Mouse (Mus musculus): ENCODE measurements around the gene Rhbdd1.

The Rhbdd1 gene

GRCm38 (mm10) chr1:82429061-82429460, 112.8 kb downstream of the Rhbdd1 start:
- no peak for DNase-seq (ENCODE audit: low read depth in 1 of 2, low spot score in 2 of 2)

GRCm38 (mm10) chr1:82432919-82433648, 116.8 kb downstream of the Rhbdd1 start:
- DNase-seq (ENCODE audit: low read depth in 1 of 2, low spot score in 2 of 2): no peak

GRCm38 (mm10) chr1:82433649-82434005, 117.4 kb downstream of the Rhbdd1 start:
- no peak for DNase-seq (ENCODE audit: low read depth in 1 of 2, low spot score in 2 of 2)

GRCm38 (mm10) chr1:82437273-82437672, 121.0 kb downstream of the Rhbdd1 start:
- no peak for DNase-seq (ENCODE audit: low read depth in 1 of 2, low spot score in 2 of 2)

GRCm38 (mm10) chr1:82440123-82440522, 123.9 kb downstream of the Rhbdd1 start:
- DNase-seq (ENCODE audit: low read depth in 1 of 2, low spot score in 2 of 2): no peak

- no peak for DNase-seq (ENCODE audit: low read depth in 1 of 2, low spot score in 2 of 2)
Observed at GRCm38 (mm10) chr1:82443517-82443916, 127.3 kb downstream of the Rhbdd1 start.

GRCm38 (mm10) chr1:82446049-82446448, 129.8 kb downstream of the Rhbdd1 start:
- no peak for DNase-seq (ENCODE audit: low read depth in 1 of 2, low spot score in 2 of 2)

- no peak for DNase-seq (ENCODE audit: low read depth in 1 of 2, low spot score in 2 of 2)
Observed at GRCm38 (mm10) chr1:82449851-82450250, 133.6 kb downstream of the Rhbdd1 start.

GRCm38 (mm10) chr1:82451927-82452651, 135.8 kb downstream of the Rhbdd1 start:
- no peak for DNase-seq (ENCODE audit: low read depth in 1 of 2, low spot score in 2 of 2)

GRCm38 (mm10) chr1:82454031-82454430, 137.8 kb downstream of the Rhbdd1 start:
- no peak for DNase-seq (ENCODE audit: low read depth in 1 of 2, low spot score in 2 of 2)

GRCm38 (mm10) chr1:82459350-82459749, 143.1 kb downstream of the Rhbdd1 start:
- DNase-seq (ENCODE audit: low read depth in 1 of 2, low spot score in 2 of 2): no peak

GRCm38 (mm10) chr1:82459926-82460325, 143.7 kb downstream of the Rhbdd1 start:
- DNase-seq (ENCODE audit: low read depth in 1 of 2, low spot score in 2 of 2): no peak

- DNase-seq (ENCODE audit: low read depth in 1 of 2, low spot score in 2 of 2): no peak
Observed at GRCm38 (mm10) chr1:82461041-82461440, 144.8 kb downstream of the Rhbdd1 start.

- no peak for DNase-seq (ENCODE audit: low read depth in 1 of 2, low spot score in 2 of 2)
Observed at GRCm38 (mm10) chr1:82465321-82465853, 149.1 kb downstream of the Rhbdd1 start.

- no peak for DNase-seq (ENCODE audit: low read depth in 1 of 2, low spot score in 2 of 2)
Observed at GRCm38 (mm10) chr1:82468872-82469271, 152.6 kb downstream of the Rhbdd1 start.

- DNase-seq (ENCODE audit: low read depth in 1 of 2, low spot score in 2 of 2): no peak
Observed at GRCm38 (mm10) chr1:82470516-82471225, 154.4 kb downstream of the Rhbdd1 start.

- no peak for DNase-seq (ENCODE audit: low read depth in 1 of 2, low spot score in 2 of 2)
Observed at GRCm38 (mm10) chr1:82473467-82473866, 157.2 kb downstream of the Rhbdd1 start.

- DNase-seq (ENCODE audit: low read depth in 1 of 2, low spot score in 2 of 2): no peak
Observed at GRCm38 (mm10) chr1:82474461-82474961, 158.3 kb downstream of the Rhbdd1 start.

- DNase-seq (ENCODE audit: low read depth in 1 of 2, low spot score in 2 of 2): no peak
Observed at GRCm38 (mm10) chr1:82475254-82475653, 159.0 kb downstream of the Rhbdd1 start.

GRCm38 (mm10) chr1:82475821-82476220, 159.6 kb downstream of the Rhbdd1 start:
- DNase-seq (ENCODE audit: low read depth in 1 of 2, low spot score in 2 of 2): no peak

- DNase-seq (ENCODE audit: low read depth in 1 of 2, low spot score in 2 of 2): no peak
Observed at GRCm38 (mm10) chr1:82476256-82476655, 160.0 kb downstream of the Rhbdd1 start.

- DNase-seq (ENCODE audit: low read depth in 1 of 2, low spot score in 2 of 2): no peak
Observed at GRCm38 (mm10) chr1:82476746-82477145, 160.5 kb downstream of the Rhbdd1 start.
